Mouse (Mus musculus) right cerebral cortex, postnatal 14 days (tissue): ENCODE measurements around the gene Ruvbl2.
A peak's percentile ranks its signal among the peaks of the same experiment; 100 is the strongest.

ENCODE experiments used
- DNase-seq: peaks from one replicate; pipeline ENCODE4 v3.0.0; 2022

Ruvbl2 gene

DNA sequence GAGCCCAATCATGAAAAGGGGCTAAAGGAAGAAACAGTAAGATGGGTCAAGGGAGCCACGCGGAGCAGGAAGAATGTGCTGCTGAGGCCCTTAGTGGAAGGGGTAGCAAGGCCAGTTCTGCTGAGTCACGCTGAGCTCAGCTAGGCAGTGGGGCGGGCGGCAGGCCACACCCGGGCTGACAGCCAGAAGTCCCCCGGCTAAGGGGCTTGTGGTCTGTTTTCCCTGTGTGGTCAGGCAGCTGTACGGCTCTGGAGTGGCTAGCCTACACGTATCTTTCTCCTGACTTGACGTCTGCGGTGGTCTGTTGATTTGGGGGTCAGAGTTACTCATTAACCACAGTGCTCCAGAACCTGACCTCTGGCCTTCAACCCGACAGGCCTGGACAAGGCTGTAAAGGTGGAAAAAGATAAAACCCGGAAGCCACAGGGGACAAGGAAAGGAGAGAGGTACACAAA lies 23.0 kb upstream of the Ruvbl2 start:
- peak; percentile 57 for DNase-seq

DNA sequence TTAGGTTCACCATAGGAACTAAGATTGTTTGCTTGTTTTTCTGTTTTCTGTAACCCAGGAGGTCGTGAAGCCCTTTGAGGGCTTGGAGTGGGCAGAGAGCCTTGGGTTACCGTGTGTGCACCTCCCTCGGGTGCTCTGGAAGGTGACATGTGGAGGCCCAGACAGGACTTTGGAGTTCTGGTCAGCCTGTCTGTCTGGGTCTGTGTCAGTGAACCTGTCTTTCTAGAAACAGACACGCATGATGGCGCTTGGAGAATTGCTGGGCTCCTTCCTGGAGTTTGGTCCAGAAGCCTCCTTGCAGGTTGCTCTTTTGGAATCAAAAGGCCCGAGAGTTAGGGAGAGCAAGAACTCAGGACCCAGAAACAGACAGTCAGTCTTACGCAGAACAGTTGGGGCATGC lies 22.5 kb upstream of the Ruvbl2 start:
- DNase-seq, result no peak

DNA sequence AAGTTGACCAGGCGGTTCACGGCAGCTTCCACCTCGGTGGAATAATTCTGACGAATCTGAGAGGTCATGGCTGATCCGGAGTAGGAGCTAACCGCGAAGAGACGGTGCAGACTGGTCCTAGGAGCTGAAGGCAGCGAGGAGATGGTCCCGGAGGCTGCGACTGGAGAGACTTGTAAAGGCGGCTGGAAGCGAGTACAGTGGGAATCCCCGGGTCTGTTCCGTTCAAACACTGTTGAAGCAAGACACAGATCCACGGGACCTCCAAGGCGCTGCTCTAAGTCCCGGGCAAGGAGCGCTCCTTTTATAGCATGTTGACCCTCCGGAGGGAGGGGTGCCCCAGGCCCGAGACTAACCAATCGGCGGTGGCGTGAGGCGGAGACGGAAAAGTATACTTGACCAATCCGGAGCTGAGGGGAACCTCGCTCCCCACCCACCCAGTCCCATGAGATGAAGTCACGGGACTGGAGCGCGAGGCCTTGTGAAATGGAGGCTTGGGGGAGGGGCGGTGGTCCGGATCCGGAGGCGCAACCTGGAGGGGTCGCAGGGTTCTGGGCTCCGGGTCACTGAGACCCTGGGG lies 21.8 kb upstream of the Ruvbl2 start, which contains the start of gene Ftl1:
Ftl1 (minus strand) TSS at position 321 of the 577 bp plus-strand sequence.
- peak; percentile 95 for DNase-seq

DNA sequence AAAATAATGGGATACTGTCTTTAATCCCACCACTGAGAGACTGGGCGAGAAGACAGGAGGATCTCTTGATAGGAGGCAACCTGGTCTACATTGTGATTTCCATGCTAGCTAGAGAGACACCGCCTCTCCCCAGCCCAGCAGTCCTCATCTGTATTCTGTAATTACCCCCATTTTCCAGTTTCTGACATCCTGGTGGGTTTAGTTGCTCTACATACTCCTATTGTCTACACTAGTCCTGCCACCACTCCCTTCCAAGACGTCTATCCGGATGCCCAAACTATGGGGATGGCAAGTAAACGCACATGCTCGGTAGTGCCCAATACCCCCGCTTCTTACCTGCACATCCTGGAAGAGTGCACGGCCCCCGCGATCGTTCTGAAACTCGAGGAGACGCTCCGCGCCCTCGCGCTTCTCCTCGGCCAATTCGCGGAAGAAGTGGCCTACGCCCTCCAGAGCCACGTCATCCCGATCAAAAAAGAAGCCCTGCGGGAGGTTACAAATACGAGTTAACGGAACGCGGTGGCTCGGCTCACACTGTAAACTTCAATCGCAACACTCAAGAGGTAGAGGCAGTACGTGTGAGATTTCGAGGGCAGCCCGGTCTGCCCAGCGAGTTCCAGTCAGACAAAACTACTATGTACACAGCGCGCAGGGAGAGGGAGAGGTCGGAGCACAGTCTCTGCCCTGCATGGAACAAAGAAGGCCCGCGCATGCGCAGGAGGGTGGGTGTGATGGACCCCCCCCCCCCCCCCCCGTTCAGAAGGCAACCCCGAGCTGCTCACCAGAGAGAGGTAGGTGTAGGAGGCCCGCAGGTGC lies 21.1 kb upstream of the Ruvbl2 start:
- DNase-seq, result peak; percentile 89

DNA sequence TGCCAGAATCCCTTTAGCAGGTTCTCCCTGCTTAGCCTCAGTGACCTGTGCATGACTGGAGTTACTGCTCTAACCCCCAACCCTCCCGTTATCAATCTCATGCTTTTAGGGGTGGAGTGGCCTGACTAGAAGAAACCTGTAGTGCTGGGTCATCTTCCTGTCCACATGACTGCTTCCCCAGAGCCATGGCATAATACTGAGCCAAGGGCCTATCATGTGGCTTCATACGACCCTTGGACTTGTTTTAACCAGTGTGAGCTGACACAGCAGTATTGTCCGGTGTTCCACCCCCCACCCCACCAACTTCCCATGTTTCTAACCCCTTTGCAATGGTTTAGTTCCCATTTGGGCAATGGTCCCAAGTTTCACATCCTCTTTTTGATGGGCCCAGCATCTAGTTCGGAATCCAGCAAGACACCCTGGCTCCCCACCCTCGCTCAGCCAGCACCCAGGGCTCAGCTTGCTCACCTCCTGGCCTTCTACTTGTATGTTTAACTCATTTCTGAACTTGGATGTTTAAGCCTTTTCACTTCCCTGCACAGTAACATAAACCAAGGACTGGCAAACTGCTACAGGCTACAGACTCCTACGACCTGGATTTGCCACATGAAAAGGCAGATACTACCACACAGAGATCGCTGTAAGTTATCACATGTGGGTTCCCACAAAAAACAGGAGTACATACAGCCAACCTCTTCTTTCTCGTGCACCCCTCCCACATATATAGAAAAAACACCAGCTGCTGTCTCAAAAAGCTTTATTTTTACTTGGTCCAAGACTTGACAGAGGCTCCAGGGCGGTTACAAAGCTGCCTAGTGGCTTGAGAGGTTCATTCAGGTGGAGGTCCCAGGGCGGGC lies 19.5 kb upstream of the Ruvbl2 start:
- no peak for DNase-seq

DNA sequence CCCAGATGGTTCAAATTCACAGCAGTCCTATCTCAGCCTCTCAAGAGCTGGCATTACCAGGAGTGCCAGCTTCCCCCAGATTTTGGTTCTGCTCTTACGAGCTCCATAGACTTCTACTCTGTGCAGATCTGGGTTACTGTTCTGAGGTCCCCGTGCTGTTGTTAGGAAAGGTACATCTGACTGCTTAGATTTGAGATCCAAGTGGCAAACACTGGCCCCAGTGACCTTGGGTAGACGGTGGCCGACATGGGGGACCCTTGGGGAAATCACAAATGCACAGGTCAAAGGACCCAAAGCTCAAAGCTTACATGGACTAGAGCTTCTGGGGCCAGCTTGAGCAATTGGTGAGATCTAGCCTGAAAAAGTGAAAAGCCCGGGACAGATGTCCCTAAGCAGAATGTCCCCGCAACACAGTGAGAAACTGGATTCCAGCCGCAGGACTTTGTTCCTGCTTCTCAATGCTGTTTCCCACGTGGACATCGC lies 18.9 kb upstream of the Ruvbl2 start:
- DNase-seq, result no peak

DNA sequence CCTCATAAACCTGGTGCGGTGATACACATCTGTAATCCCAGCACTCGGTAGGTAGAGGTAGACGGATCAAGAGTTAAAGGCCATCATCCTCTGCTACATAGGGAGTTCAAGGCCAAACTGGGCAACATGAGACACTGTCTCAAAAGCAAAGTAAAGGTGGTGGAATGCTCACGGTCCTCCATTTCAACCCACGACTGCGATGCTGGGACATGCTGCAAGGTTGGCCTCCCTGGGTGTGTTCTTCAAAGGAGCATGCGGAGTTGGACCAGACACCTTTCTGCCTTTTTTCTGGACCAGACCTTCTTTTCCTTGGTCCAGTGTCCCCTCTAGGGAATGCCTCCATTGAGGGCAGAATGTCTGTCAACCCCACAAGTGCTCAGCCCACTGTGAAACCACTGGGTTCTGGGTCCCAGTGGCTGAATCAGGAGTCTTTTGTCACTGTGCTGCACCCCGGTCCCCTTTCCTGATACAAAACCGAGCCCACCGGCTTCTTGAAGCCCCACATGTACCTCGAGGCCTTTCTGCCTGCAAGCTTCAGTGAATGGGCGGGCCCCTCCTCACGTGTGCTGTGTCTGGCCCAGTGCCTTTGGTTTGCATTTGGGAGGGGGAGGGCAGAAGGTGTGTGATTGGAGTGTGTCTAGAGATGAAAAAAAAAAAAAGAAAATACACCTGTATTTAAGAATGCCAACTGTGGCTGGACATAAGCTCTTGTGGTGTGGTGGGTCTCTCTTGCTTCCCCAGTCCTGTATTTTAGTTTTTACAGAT lies 18.2 kb upstream of the Ruvbl2 start:
- DNase-seq, result no peak

DNA sequence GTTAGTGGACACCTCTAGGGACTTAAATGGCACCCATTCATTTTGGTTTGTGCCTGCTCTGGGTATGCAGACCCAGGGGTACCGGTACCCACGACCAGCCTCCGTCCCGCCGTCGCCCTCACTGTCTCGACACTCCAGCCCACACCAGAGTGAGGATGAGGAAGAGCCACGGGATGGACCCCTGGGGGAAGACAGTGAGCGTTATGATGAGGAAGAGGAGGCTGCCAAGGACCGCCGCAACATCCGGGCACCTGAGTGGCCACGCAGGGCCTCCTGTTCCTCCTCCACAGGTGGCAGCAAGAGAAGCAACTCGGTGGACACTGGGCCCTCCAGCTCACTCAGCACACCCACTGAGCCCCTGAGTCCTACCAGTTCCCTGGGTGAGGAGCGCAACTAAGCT lies 17.1 kb upstream of the Ruvbl2 start:
- no peak for DNase-seq

DNA sequence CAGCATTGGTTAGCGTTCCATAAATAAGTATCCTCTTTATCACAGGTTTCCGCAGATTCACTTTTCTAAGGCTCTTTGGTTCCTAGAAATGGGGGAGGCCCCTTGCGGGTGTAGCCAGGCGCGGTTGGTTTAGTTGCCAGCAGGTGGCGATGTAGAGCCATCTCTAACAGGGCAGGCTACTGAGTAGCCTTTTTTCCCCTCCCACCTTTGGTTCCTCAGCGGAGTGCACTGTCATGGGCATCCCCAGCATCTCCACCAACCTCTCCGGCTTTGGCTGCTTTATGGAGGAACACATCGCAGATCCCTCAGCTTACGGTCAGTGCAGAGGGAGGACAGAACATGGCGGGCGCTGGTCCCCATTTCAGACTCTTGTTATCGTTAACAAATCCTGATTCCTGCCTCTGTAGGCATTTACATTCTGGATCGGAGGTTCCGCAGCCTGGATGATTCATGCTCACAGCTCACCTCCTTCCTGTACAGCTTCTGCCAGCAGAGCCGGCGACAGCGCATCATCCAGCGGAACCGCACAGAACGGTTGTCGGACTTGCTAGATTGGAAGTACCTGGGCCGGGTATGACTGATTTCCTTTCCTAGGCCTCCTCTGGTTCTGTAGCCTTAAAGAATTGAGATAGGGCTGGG lies 13.6 kb upstream of the Ruvbl2 start:
- peak; percentile 89 for DNase-seq

DNA sequence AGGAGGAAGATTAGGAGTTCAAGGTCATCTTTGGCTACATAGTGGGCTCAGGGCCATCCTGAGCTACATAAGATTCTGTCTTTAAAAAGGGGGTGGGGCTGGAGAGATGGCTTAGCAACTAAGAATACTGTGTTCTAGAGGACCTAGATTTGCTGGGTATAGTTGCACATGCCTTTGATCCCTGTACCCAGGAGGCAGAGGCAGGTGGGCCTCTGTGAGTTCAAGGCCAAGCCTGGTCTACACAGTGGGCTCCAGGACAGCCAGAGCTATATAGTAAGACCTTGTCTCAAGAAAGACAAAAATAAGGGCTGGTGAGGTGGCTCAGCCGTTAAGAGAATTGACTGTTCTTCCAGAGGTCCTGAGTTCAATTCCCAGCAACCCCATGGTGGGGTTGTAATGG lies 12.1 kb upstream of the Ruvbl2 start:
- no peak for DNase-seq

DNA sequence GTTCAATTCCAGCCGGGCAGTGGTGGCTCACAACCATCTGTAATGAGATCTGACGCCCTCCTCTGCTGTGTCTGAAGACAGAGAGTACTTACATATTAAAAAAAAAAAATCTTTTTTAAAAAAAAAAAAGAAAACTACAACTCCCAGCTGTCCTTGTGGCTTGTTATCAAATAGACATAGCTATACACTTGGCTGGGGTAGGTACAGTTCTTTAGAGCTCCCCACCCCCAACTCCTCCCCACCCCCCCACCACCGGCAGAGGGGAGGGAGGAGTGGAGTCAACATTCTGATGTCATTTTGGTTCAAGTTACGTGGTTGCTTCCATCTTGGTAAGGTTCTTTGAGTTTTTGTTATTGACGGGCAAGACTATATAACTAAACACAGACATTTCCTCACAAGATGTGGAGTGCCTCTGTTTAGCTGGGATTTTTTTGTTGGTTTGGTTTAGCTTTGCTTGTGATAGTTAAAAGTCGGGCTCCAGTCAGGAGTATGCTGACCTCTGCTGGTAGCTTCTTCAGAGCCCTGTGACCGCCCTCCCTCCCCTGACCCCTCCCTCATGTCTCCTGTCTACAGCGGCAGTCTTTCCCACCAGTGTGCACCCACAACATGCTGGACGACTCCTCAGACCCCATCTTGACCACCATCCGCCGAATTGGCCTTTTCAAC lies 9.6 kb upstream of the Ruvbl2 start:
- DNase-seq, result no peak

DNA sequence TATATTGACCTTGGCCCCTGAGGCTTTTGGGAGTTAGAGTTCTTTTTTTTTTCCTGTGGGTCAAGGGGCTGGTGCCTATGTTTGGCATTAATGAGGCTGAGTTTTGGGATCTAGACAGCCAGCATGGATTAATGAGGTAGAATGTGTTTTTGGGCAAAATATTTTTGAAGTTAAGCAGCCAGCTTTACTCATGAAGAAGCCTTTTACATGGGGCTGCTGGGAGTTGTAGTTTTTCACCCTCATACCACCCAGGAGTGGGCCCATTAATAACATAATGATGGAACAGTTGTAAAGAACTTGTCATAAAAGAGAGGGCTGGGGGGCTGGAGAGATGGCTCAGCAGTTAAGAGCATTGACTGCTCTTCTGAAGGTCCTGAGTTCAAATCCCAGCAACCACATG lies 8.7 kb upstream of the Ruvbl2 start:
- DNase-seq, result no peak

DNA sequence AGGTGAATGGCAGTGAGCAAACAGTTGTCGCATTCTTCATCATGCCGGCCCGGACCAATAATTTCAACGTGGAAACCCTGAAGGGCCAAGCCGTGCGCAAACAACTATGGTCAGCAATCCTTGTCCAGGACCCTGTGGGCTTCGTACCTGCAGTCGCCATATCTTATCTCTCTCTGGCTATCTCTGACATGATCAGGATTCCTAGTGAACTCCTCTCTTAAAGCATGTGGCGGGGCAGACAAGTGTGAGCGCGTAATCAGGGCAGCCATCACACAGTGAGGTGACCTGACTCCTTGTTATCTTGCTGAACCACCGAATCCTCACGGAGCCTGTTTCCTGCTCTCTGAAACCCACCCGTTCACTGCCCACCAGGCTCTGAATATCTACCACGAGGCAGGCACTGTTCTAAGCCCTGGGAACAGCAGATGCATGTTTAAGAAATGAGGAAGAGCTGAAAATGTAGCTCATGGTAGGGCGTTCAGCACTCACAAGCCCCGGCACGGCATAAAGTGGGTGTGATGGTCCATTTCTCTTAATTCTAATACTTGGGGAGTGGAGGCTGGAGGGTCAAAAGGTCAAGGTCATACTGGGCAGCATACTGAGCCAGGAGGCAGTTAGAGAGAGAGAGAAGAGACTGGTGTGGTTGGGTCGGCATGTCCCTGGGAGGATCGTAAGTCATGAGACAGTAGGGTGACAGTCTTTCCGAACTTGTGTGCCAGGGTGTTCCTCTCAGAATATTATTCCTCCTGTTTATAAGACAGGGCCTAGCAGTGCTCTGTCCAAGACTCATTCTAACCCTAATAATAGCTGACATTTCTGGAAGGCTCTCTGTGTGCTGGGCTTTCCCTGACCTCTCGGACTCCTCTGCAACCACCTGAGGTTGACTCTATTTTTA lies 5.9 kb upstream of the Ruvbl2 start:
- no peak for DNase-seq

DNA sequence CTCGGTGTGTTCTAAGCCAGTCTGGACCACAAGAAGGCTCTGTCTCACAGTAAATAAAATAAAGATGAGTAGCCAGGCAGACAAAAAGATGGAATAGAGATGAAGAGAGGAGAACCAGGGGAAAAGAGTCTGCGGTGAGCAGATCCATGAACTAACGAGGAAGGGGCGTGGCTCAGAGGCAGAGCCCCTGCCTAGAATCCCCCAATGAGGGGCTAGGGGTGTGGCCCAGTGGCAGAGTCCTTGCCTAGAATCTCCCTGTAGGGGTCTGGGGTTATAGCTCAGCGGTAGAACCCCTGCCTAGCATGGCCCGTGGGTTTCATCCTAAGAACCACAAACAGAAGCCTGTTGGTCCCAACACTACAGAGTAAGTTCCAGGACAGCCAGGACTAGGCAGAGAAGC lies 850 bp downstream of the Ruvbl2 start:
- DNase-seq, result no peak

DNA sequence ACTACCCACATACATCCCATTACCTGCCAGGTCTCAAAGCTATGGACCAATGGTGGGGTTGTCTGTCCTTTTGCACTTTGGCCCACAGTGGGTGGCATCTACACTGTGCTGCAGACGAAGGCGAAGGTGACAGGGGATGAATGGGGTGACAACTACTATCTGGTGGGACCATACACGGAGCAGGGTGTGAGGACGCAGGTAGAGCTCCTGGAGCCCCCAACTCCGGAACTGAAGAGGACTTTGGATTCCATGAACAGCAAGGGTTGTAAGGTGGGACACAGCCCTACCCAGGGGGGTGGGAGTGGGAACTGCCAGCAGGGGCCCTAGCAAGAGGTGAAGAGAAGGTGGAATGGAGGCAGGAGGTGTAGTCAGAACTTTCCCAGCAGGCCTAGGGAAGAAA lies 1.5 kb downstream of the Ruvbl2 start:
- no peak for DNase-seq

DNA sequence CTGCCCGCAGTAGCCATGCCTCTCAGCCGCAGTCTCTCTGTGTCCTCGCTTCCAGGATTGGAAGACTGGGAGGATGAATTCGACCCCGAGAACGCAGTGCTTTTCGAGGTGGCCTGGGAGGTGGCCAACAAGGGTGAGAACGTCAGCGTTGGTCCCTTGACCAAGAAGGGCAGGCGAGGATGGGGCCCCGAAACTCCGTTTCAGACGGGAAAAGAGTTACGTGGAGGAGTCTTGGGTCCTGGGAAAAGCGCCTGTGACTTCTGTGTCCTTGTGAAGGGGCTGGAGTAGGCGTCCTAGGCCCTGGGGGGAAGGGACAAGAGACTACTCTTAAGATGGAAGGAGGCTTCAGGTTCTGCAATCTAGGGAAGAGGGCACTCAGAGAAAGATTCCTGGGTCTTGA lies 2.9 kb downstream of the Ruvbl2 start:
- peak; percentile 32 for DNase-seq

DNA sequence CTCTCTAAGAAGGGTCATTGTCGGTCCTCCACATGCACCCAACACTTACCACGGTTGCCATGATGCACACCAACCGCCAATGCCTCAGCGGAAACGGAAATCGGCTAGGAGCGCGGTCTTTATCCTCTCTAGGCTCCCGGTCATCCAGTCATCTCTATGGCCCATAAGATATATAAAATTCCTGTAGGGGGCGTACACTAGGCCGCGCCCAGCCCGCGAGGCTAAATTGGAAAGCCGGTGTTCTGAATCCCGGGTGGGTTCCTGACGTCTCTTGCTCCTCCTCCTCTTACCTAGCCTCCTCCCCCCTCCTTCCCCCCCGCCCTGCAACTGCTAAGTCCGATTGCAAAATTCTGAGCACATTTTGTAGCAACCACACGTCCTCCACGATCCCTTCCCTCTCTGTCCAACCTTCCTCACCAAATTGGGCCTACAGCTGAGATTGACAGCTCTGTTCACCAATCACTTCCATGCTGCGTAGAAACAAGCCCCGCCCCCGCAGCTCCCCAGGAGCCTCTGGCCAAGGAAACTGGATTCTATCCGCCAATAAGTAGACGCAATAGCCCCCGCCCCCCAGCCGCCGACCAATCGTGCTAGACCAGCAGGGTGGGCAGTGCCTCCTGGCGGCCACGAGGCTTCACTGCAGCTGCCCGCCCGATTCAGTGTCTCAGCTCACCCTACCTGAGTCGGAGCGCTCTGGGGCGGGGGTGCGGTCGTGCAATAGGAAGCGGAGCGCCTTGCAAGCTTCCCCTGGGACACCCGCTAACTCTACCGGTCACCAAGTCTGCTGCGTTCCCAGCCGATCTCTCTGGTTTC lies 3.5 kb downstream of the Ruvbl2 start, which contains the start of gene Gys1:
Gys1 (plus strand) TSS at position 642 of the 813 bp plus-strand sequence.
- DNase-seq, result peak; percentile 100

DNA sequence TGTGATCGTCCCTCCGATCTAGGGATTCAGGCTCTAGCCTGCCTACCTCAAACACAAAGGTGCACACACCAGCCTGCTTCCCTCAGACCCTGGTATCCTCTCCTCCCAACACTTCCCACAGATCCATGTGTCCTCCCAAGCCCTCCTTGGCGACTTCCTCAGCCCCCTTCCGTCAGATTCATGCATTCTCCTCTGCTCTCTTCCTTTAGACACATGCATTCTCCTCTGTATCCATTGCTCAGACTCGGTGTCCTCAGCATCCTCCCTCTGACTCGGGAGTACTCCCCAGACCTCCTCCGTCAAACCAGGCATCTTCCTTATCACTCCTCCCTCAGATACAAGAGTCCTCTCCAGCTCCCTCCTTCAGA lies 4.1 kb downstream of the Ruvbl2 start:
- no peak for DNase-seq

DNA sequence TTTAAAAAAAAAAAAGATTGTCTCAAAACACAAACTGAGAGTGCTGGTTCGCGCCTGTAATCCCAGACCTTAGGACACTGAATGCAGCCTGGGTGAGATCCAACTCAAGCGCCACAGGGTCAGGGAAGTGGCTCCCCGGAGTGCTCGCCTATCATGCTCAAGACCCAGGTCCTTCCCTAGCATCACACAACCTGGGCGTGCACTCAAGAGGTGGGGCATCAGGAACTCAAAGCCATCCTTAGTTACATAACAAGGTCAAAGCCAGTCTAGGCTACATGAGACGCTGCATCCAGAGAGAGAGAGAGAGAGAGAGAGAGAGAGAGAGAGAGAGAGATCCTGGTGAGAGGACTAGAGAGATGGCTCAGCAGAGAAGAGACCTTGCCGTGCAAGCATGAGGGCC lies 11.3 kb downstream of the Ruvbl2 start:
- no peak for DNase-seq

DNA sequence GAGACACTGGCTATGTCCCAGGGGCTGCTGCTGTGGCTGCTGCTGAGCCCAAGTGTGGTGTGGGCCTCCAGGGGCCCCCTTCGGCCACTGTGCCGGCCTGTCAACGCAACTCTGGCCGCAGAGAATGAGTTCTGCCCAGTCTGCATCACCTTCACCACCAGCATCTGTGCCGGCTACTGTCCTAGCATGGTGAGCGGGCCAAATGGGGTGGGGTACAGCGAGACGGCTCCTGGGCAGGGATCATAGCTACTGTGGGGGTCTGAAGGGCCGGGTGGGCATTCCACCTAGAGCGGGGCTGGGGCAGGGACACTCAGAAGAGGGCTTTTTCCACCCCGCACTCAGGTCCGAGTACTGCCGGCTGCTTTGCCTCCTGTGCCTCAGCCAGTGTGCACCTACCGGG lies 16.7 kb downstream of the Ruvbl2 start:
- no peak for DNase-seq
